Mouse (Mus musculus): ENCODE measurements around the gene Carhsp1.
A peak's percentile ranks its signal among the peaks of the same experiment; 100 is the strongest.

Carhsp1 gene

DNA sequence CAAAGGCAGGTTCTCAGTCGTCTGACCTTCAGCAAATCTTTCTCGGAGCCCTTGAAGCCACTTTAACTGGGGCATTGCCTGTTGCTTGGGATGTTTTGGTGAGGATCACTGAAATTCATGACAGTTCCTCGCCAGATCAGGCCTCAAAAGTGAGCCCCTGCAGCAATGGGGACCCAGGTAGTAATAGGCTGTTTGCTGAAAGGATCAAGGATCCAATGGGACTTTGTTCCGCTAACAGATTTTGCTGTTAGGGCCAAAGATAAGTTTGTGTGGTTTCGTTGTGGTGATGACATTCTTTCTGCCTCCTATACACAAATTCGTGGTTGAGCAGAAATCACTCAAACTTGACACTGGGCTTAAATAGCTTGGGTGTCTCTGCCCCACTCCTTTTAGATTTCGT is 33.8 kb downstream of the Carhsp1 start:
- DNase-seq (ENCODE audit: low spot score): no peak

DNA sequence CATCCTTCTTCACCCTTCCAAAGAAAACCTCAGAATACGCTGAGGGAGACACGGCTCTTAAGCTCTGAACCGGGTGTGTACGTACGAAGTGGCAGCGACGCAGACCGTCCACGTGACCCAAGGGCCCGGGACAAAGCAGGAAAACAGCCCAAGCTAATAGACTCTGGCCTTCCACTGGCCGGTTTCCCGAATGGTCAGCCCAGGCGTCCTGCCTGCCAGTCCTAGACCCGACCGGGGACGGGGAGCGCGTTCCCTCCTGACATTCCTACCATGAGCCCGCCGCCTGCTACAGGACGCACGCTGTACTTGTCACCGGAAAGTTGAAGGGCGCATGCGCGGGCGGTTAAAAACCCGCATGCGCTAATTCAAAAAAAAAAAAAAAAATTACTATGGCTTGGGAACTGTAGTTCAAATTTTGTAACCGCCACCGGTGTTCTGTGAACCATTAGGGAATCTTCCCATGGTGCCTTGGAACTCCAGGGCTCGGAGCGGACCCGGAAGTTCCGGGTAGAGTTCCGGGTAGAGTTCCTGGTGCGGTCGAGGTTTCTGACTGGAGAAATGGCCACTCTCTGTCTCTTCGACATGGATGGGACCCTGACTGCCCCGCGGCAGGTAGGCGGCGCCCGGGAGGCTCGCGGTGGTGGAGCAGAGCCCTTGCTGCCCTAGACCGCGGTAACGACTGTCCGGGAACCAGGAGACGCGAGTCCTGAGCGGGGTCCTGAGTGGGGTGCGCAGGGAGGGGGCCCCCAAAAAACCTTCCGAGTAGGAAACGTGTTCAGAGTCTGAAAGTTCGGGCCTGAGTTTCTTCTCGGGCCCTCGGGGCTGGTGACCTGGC is 34.5 kb downstream of the Carhsp1 start, which contains the start of the genes Pmm2 and Tmem186:
Gene Pmm2, plus strand, starts transcription at position 458 of the 835 bp plus-strand sequence.
Gene Tmem186, minus strand, starts transcription at position 496 of the 835 bp plus-strand sequence.
- peak; percentile 55 for DNase-seq (ENCODE audit: low spot score)

DNA sequence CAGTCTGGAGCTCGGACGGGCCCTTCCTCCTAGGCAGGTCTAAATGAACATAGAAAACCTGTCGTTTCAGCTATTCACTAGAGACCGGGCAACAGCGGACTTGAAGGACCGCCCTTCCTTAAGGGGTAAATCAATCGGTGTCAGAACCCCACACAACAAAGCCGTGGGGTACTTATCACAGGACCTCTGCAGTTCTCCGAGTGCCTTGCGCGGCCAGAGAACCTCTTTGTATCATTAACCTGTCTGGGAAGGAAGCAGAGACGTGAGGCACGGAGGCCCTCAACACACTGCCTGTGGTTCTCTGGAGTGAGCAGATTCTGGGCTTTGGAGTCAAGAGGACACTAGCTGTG is 35.1 kb downstream of the Carhsp1 start:
- peak; percentile 13 for DNase-seq (ENCODE audit: low spot score)

GRCm38 (mm10) chr16:8631428-8631827 is 40.5 kb downstream of the Carhsp1 start:
- no peak for DNase-seq (ENCODE audit: low spot score)

DNA sequence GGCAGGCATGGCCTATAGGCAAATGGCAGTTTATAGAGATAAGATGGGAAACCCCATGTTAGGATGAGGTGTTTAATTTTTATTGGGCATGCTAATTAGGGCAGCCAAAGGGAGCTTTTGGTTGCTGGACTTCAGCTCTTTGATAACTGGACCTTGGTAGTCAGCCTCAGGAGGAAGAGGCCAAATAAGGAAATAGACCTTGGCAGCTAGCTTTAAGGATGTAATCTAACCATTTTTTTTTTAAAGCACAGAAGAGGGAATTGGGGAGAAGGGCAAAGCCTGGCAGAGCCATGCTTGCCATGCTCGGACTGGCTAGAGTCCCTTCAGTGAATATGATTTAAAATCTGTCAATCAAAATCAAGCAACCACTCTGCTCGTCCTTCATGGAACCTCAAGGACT is 41.5 kb downstream of the Carhsp1 start:
- DNase-seq (ENCODE audit: low spot score): no peak

GRCm38 (mm10) chr16:8620315-8621115 is 51.4 kb downstream of the Carhsp1 start:
- no peak for DNase-seq (ENCODE audit: low spot score)

DNA sequence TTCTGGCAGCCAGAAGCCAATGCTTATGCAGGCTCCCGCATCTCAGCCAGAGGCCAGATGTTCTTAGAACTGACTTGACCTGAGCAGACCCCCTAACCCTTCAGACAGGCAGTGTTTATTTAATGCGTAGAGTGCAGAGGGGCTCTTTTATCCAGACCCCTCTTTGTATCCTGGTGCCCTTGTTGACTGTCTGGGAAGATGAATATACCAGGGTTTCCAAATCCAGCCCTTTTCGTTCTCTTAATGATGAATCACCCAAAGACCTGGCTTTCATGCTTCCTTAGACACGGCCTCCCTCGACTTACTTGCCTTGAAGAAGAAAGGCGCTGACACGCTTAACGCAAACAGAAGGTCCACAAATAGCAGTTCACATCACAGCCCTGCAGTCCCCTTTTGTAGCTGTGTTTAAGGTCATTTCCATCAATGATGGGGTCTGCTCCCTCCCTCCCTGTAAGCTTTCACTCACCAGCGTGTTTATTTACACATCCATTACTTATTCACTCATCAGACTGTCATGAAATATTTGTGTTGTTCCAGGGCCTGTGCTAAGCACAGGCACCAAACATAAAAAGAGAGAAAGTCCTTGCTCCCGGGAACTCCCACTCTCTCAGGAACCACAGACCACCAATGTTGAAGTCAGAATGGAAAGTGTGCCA is 52.2 kb downstream of the Carhsp1 start:
- DNase-seq (ENCODE audit: low spot score): no peak

DNA sequence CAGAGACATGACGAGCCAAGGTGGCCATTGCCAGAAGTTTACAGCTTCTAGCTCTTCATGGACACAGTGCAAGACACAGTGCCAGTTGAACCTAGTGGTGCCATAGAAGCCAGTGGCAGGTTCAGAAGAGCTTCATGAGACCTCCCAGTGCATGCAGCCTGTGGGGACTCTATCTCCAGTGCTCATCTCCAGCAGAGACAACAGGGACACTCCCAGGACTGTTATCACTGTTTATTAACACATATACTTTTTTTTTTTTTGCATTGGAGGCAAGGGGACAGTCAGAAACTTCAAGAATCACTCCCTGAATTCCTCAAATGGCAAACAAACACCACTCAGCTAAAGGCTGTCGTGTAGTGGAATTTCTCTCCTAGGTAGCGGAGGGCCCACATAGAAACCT is 58.5 kb downstream of the Carhsp1 start:
- DNase-seq (ENCODE audit: low spot score): no peak

- no peak for DNase-seq (ENCODE audit: low spot score)
Measured at GRCm38 (mm10) chr16:8613039-8613438, 58.9 kb downstream of the Carhsp1 start.

- no peak for DNase-seq (ENCODE audit: low spot score)
Measured at GRCm38 (mm10) chr16:8612214-8613005, 59.5 kb downstream of the Carhsp1 start.

DNA sequence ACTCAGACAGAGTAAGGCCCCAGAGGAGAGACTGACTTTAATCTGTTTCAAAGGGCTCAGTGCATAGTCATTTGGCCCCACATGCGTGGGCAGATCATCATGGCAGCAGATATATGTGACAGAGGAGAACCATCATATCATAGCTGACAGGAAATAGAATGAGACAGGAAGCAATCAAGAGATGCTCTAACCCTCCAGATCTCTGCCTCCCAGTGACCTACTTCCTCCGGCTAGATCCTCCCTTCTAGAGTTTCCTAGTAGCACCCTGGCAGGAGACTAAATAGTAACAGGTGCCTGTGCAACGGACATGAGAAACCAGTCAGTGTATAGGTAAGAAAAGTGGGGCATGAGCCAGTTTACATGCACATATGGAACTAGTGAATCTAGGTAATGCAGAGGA is 61.6 kb downstream of the Carhsp1 start:
- DNase-seq (ENCODE audit: low spot score): no peak
